Mouse (Mus musculus): ENCODE data around the gene Rad51c. TPM values are rescaled to one million over a fixed set of nuclear protein-coding genes. Genes with fewer than 3 reads are reported as not detected.
"Not testable (repeated sequence)": the region's sequence is repeated elsewhere in the genome, so short reads cannot be mapped to it uniquely, and the experiment has no call there.

Rad51c gene
- polyA plus RNA-seq, 1 experiment from 2014 or later = 13.6 TPM

GRCm38 (mm10) chr11:87426450-87427250 lies 21.9 kb upstream of the Rad51c start:
- not testable (repeated sequence) for H3K4me1 ChIP-seq (ENCODE audit: control insufficient read depth, insufficient read depth, low read length); H3K27me3 ChIP-seq (ENCODE audit: control insufficient read depth, insufficient read depth, low read length); H3K36me3 ChIP-seq (ENCODE audit: control insufficient read depth, insufficient read depth, low read length); H3K9me3 ChIP-seq (ENCODE audit: control insufficient read depth, low read length)
- Histone ChIP-seq H3K27ac (ENCODE audit: low read depth, low read length) (peak overlapping the region; percentile 30; the same call in 1 of the 2 replicates), H3K4me3 (ENCODE audit: low read depth, low read length) (peak overlapping the region; percentile 15), H3K4me2 (peak overlapping the region; percentile 41; the same call in 1 of the 2 replicates), H3K9ac (ENCODE audit: low read length) (peak overlapping the region; percentile 29; the same call in 1 of the 2 replicates)
- peak; percentile 98 for DNase-seq (ENCODE audit: low spot score, missing footprints)
- ATAC-seq (ENCODE audit: low FRiP score) = peak; percentile 92
- under 1% methylated on average over 23 of the region's 24 CpGs for WGBS

DNA sequence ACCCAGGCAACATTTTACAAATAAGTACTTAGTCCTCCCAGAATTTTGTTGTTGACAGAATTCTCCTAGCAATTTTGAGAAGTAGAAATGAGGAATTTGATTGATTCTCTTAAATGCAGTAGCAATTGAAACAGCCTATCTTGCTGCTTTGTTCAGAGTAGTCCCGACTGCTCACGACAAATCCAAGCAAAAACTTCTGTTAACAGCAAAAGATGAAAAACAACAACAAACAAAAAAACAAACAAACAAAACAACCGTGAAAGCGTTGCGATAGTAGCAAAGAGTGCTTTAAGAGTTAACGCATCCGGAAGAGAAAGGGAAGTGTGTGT lies 21.3 kb upstream of the Rad51c start:
- peak overlapping the region; percentile 15 for H3K4me3 ChIP-seq (ENCODE audit: low read depth, low read length)
- no peaks in the 10 kb centered on the region for H3K9me3 ChIP-seq (ENCODE audit: control insufficient read depth, low read length)
- H3K4me1 ChIP-seq (ENCODE audit: control insufficient read depth, insufficient read depth, low read length) = peaks cover 6% of the 10 kb centered on the region; the same call in 1 of the 2 replicates
- no peak for ATAC-seq (ENCODE audit: low FRiP score)
- no peak overlapping the region for H3K27ac ChIP-seq (ENCODE audit: low read depth, low read length)
- H3K27me3 ChIP-seq (ENCODE audit: control insufficient read depth, insufficient read depth, low read length) = no peaks in the 10 kb centered on the region
- no peak for DNase-seq (ENCODE audit: low spot score, missing footprints)
- WGBS = under 1% methylated on average over 7 of the region's 7 CpGs
- no peaks in the 10 kb centered on the region for H3K36me3 ChIP-seq (ENCODE audit: control insufficient read depth, insufficient read depth, low read length)
- H3K9ac ChIP-seq (ENCODE audit: low read length) = peak overlapping the region; percentile 29; the same call in 1 of the 2 replicates
- peak overlapping the region; percentile 41 for H3K4me2 ChIP-seq

DNA sequence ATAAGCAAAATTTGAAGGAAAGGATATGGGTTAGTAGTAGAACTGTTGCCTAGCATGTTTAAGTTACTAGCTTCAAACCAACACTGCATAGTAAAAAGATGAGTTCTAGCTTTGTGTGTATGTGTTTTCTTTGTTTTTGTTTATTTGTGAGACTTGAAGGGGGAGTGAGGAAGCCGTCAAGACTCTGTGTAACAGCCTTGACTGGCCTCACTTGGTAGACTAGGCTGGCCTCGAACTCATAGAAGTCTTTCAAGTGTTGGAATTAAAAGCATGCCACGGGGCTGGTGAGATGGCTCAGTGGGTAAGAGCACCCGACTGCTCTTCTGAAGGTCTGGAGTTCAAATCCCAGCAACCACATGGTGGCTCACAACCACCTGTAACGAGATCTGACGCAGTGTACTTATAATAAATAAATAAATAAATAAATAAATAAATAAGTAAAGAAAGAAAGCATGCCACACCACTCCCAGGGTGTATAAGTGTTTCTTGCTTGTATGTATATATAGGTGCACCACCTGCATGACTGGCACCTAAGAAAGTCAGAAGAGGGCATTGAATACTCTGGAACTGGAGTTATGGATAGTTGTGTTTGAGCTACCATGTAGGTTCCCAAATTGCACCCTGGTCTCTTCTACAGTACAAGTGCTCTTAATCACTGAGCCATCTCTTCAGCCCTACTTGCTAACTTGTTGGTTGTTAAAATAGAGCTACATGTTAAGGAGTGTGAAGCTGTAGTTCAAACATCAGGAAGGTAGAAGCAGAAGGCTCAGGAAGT lies 19.0 kb upstream of the Rad51c start:
- H3K27me3 ChIP-seq (ENCODE audit: control insufficient read depth, insufficient read depth, low read length) = no peaks in the 10 kb centered on the region
- DNase-seq (ENCODE audit: low spot score, missing footprints) (peak; percentile 90), ATAC-seq (ENCODE audit: low FRiP score) (no peak)
- peaks cover 6% of the 10 kb centered on the region; the same call in 1 of the 2 replicates for H3K4me1 ChIP-seq (ENCODE audit: control insufficient read depth, insufficient read depth, low read length)
- H3K36me3 ChIP-seq (ENCODE audit: control insufficient read depth, insufficient read depth, low read length) = no peaks in the 10 kb centered on the region
- no peak overlapping the region for H3K4me3 ChIP-seq (ENCODE audit: low read depth, low read length)
- H3K4me2 ChIP-seq = no peak overlapping the region
- no peak overlapping the region for H3K9ac ChIP-seq (ENCODE audit: low read length)
- H3K27ac ChIP-seq (ENCODE audit: low read depth, low read length) = no peak overlapping the region
- no peaks in the 10 kb centered on the region for H3K9me3 ChIP-seq (ENCODE audit: control insufficient read depth, low read length)
- WGBS = 61% methylated on average over 6 of the region's 6 CpGs

GRCm38 (mm10) chr11:87422511-87423340 lies 18.0 kb upstream of the Rad51c start:
- Histone ChIP-seq H3K4me2 (peak overlapping the region; percentile 46), H3K4me1 (ENCODE audit: control insufficient read depth, insufficient read depth, low read length) (peaks cover 6% of the 10 kb centered on the region; the same call in 1 of the 2 replicates), H3K9ac (ENCODE audit: low read length) (peak overlapping the region; percentile 58), H3K27me3 (ENCODE audit: control insufficient read depth, insufficient read depth, low read length) (no peaks in the 10 kb centered on the region), H3K36me3 (ENCODE audit: control insufficient read depth, insufficient read depth, low read length) (no peaks in the 10 kb centered on the region), H3K9me3 (ENCODE audit: control insufficient read depth, low read length) (no peaks in the 10 kb centered on the region), H3K4me3 (ENCODE audit: low read depth, low read length) (peak overlapping the region; percentile 24), H3K27ac (ENCODE audit: low read depth, low read length) (peak overlapping the region; percentile 61; the same call in 1 of the 2 replicates)
- under 1% methylated on average over 25 of the region's 26 CpGs for WGBS
- DNase-seq (ENCODE audit: low spot score, missing footprints) = peak; percentile 97
- ATAC-seq (ENCODE audit: low FRiP score) = peak; percentile 83

GRCm38 (mm10) chr11:87421760-87422201 lies 17.0 kb upstream of the Rad51c start:
- Histone ChIP-seq H3K9ac (ENCODE audit: low read length) (peak overlapping the region; percentile 58), H3K4me1 (ENCODE audit: control insufficient read depth, insufficient read depth, low read length) (peaks cover 6% of the 10 kb centered on the region; the same call in 1 of the 2 replicates), H3K27me3 (ENCODE audit: control insufficient read depth, insufficient read depth, low read length) (no peaks in the 10 kb centered on the region), H3K9me3 (ENCODE audit: control insufficient read depth, low read length) (no peaks in the 10 kb centered on the region), H3K27ac (ENCODE audit: low read depth, low read length) (peak overlapping the region; percentile 58; the same call in 1 of the 2 replicates), H3K36me3 (ENCODE audit: control insufficient read depth, insufficient read depth, low read length) (no peaks in the 10 kb centered on the region), H3K4me3 (ENCODE audit: low read depth, low read length) (peak overlapping the region; percentile 24; the same call in 1 of the 2 replicates), H3K4me2 (peak overlapping the region; percentile 46)
- ATAC-seq (ENCODE audit: low FRiP score) = no peak
- peak; percentile 87 for DNase-seq (ENCODE audit: low spot score, missing footprints)
- WGBS = 43% methylated on average over 6 of the region's 6 CpGs

DNA sequence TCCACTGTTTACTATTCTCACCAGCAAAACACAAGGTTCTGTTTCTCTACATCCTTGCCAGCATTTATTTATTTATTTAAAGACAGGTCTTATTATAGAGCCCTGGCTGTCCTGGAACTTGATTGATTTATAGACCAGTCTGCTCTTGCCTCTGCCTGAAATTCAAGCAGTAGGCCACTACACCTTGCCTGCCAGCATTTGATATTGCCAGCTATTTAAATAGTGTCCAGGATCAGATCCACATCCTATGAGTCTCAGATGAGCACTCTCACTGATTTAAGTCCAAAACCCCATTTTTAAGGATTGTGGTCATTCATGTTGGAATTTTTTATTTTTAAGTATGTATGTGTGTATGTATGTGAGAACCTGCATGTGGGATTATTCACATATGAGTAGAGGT lies 16.1 kb upstream of the Rad51c start:
- DNase-seq (ENCODE audit: low spot score, missing footprints) = peak; percentile 76
- Histone ChIP-seq H3K9me3 (ENCODE audit: control insufficient read depth, low read length) (no peaks in the 10 kb centered on the region), H3K9ac (ENCODE audit: low read length) (no peak overlapping the region), H3K36me3 (ENCODE audit: control insufficient read depth, insufficient read depth, low read length) (no peaks in the 10 kb centered on the region), H3K27me3 (ENCODE audit: control insufficient read depth, insufficient read depth, low read length) (no peaks in the 10 kb centered on the region), H3K27ac (ENCODE audit: low read depth, low read length) (no peak overlapping the region), H3K4me2 (no peak overlapping the region), H3K4me1 (ENCODE audit: control insufficient read depth, insufficient read depth, low read length) (peaks cover 6% of the 10 kb centered on the region; the same call in 1 of the 2 replicates), H3K4me3 (ENCODE audit: low read depth, low read length) (no peak overlapping the region)
- ATAC-seq (ENCODE audit: low FRiP score) = no peak

GRCm38 (mm10) chr11:87416120-87416519 lies 11.4 kb upstream of the Rad51c start:
- Histone ChIP-seq H3K27me3 (ENCODE audit: control insufficient read depth, insufficient read depth, low read length) (no peaks in the 10 kb centered on the region), H3K4me2 (no peak overlapping the region), H3K4me3 (ENCODE audit: low read depth, low read length) (no peak overlapping the region), H3K27ac (ENCODE audit: low read depth, low read length) (no peak overlapping the region), H3K36me3 (ENCODE audit: control insufficient read depth, insufficient read depth, low read length) (no peaks in the 10 kb centered on the region), H3K9ac (ENCODE audit: low read length) (no peak overlapping the region), H3K9me3 (ENCODE audit: control insufficient read depth, low read length) (no peaks in the 10 kb centered on the region), H3K4me1 (ENCODE audit: control insufficient read depth, insufficient read depth, low read length) (no peaks in the 10 kb centered on the region)
- WGBS = 52% methylated on average over 5 of the region's 5 CpGs
- ATAC-seq (ENCODE audit: low FRiP score) = no peak
- DNase-seq (ENCODE audit: low spot score, missing footprints) = peak; percentile 35

DNA sequence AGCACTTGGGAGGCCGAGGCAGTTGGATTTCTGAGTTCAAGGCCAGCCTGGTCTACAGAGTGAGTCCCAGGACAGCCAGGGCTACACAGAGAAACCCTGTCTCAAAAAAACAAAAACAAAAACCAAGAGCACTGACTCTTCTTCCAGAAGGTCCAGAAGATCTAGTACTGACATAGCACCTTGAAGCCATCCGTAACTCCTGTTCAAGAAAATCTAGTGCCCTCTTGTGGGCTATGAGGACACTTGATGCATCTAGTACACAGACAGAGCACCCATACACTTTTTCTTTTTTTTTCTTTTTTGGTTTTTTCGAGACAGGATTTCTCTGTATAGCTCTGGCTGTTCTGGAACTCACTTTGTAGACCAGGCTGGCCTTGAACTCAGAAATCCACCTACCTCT lies 8.7 kb upstream of the Rad51c start:
- WGBS = 71% methylated on average over 3 of the region's 3 CpGs
- H3K4me2 ChIP-seq; H3K27me3 ChIP-seq (ENCODE audit: control insufficient read depth, insufficient read depth, low read length); H3K27ac ChIP-seq (ENCODE audit: low read depth, low read length); H3K4me1 ChIP-seq (ENCODE audit: control insufficient read depth, insufficient read depth, low read length); H3K36me3 ChIP-seq (ENCODE audit: control insufficient read depth, insufficient read depth, low read length); H3K9me3 ChIP-seq (ENCODE audit: control insufficient read depth, low read length); ATAC-seq (ENCODE audit: low FRiP score); H3K4me3 ChIP-seq (ENCODE audit: low read depth, low read length); H3K9ac ChIP-seq (ENCODE audit: low read length): not testable (repeated sequence)
- peak; percentile 59 for DNase-seq (ENCODE audit: low spot score, missing footprints)

All from midbrain, embryonic 11.5 days (tissue).